Mouse (Mus musculus): ENCODE results near the gene 1500011B03Rik.

DNA sequence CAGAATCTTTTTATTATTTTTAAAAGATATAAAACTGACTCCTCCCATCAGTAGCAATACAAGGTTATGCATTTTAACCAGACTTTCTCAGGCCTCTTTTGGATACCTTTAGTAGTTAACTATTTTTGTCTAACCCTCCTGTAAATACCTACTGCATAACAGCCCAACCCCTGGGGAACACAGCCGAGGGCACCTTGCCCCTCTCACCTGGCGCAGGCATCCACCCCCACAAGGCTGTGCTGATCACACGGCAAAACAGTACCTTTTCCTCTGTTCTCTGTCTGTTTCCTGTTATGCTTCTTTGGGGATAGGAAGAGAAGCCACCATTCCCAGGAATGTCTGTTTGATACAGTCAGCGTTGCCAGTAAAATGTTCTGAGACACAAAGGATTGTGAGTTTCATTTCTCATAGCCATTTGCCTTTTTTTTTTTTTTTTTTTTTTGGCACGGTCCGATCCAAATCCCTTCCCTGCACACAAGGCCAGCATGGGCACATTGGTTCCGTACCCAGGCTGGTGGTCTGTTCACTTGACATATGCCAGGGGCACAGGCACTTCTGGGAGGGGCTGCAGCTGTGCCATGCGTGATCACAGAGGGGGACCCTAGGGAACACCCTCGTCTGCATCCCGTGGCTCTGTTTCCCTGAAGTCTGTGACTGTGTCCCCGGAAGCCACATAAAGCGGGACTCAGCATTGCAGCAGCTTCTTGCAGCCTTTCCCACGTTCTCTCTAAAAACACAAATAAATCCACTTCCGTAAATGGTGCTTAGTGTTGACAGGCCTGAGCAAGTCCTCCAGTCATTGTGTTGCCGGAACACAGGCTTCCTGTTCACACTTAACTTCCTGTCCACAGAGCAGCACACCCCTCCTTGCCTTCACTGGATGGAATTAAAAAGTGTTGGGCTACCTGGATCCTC is 17.6 kb downstream of the 1500011B03Rik start:
- no peak for TF ChIP-seq CTCF (IDR thresholded peaks at IDR 0.05; ENCODE audit: low read depth, low read length)
- no peak for TF ChIP-seq POLR2A (IDR thresholded peaks at IDR 0.05; ENCODE audit: borderline replicate concordance, low read depth, low read length)
